Mouse (Mus musculus): ENCODE data around the gene Phldb1.
A peak's percentile ranks its signal among the peaks of the same experiment; 100 is the strongest.
"Not testable (repeated sequence)": the region's sequence is repeated elsewhere in the genome, so short reads cannot be mapped to it uniquely, and the experiment has no call there.

Gene Phldb1

GRCm38 (mm10) chr9:44655098-44656066, 79.6 kb downstream of the Phldb1 start:
- ATAC-seq (ENCODE audit: low TSS enrichment) = peak; percentile 73; the same call in 1 of the 2 replicates

- ATAC-seq (ENCODE audit: low TSS enrichment) = no peak
Measured at GRCm38 (mm10) chr9:44653896-44654295, 81.1 kb downstream of the Phldb1 start.

- ATAC-seq (ENCODE audit: low TSS enrichment) = peak; percentile 70; the same call in 1 of the 2 replicates
Measured at GRCm38 (mm10) chr9:44652027-44652426, 83.0 kb downstream of the Phldb1 start.

- no peak for ATAC-seq (ENCODE audit: low TSS enrichment)
Measured at GRCm38 (mm10) chr9:44648881-44649281, 86.1 kb downstream of the Phldb1 start.

- ATAC-seq (ENCODE audit: low TSS enrichment) = no peak
Measured at GRCm38 (mm10) chr9:44647656-44648055, 87.3 kb downstream of the Phldb1 start.

GRCm38 (mm10) chr9:44647026-44647425, 88.0 kb downstream of the Phldb1 start:
- ATAC-seq (ENCODE audit: low TSS enrichment) = no peak

- no peak for ATAC-seq (ENCODE audit: low TSS enrichment)
Measured at GRCm38 (mm10) chr9:44646366-44646765, 88.6 kb downstream of the Phldb1 start.

GRCm38 (mm10) chr9:44645924-44646323, 89.1 kb downstream of the Phldb1 start:
- no peak for ATAC-seq (ENCODE audit: low TSS enrichment)

- ATAC-seq (ENCODE audit: low TSS enrichment) = no peak
Measured at GRCm38 (mm10) chr9:44645481-44645880, 89.5 kb downstream of the Phldb1 start.

GRCm38 (mm10) chr9:44644186-44644585, 90.8 kb downstream of the Phldb1 start:
- no peak for ATAC-seq (ENCODE audit: low TSS enrichment)

GRCm38 (mm10) chr9:44643103-44643502, 91.9 kb downstream of the Phldb1 start:
- no peak for ATAC-seq (ENCODE audit: low TSS enrichment)

GRCm38 (mm10) chr9:44641616-44642015, 93.4 kb downstream of the Phldb1 start:
- no peak for ATAC-seq (ENCODE audit: low TSS enrichment)

- ATAC-seq (ENCODE audit: low TSS enrichment) = no peak
Measured at GRCm38 (mm10) chr9:44640646-44641357, 94.2 kb downstream of the Phldb1 start.

GRCm38 (mm10) chr9:44640028-44640427, 95.0 kb downstream of the Phldb1 start:
- ATAC-seq (ENCODE audit: low TSS enrichment) = not testable (repeated sequence)

- not testable (repeated sequence) for ATAC-seq (ENCODE audit: low TSS enrichment)
Measured at GRCm38 (mm10) chr9:44638726-44639125, 96.3 kb downstream of the Phldb1 start.

GRCm38 (mm10) chr9:44637551-44638169, 97.3 kb downstream of the Phldb1 start:
- ATAC-seq (ENCODE audit: low TSS enrichment) = no peak
